Mouse (Mus musculus) neural tube, embryonic 10.5 days (tissue): ENCODE results near the gene Igfbpl1.

Experiments used
- DNase-seq: peaks from one replicate; pipeline ENCODE4 v3.0.0-alpha.2; 2017; ENCODE audit warnings: low spot score; ENCODE audit errors: extremely low spot score

The Igfbpl1 gene

GRCm38 (mm10) chr4:45771173-45771572 lies 55.5 kb downstream of the Igfbpl1 start:
- no peak for DNase-seq

DNA sequence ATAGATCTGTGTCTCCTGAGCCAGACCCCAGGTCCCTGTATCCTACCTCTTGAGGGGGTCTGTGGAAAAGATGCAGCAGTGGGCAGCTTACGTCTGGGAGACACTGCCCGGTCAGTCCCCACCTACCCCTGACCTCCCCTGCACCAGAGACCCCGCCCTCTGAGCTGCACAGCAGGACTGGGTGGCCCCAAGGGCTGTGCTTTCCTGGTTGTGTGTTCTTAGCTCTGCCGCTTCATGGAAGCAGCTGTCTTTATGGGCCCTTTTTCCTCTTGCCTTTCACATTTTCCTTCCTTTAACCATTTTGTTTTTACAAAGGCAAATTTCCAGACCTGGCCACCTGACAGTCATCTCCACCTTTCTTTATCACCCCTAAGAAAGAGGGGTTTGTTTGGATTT lies 56.1 kb downstream of the Igfbpl1 start:
- DNase-seq: no peak

DNA sequence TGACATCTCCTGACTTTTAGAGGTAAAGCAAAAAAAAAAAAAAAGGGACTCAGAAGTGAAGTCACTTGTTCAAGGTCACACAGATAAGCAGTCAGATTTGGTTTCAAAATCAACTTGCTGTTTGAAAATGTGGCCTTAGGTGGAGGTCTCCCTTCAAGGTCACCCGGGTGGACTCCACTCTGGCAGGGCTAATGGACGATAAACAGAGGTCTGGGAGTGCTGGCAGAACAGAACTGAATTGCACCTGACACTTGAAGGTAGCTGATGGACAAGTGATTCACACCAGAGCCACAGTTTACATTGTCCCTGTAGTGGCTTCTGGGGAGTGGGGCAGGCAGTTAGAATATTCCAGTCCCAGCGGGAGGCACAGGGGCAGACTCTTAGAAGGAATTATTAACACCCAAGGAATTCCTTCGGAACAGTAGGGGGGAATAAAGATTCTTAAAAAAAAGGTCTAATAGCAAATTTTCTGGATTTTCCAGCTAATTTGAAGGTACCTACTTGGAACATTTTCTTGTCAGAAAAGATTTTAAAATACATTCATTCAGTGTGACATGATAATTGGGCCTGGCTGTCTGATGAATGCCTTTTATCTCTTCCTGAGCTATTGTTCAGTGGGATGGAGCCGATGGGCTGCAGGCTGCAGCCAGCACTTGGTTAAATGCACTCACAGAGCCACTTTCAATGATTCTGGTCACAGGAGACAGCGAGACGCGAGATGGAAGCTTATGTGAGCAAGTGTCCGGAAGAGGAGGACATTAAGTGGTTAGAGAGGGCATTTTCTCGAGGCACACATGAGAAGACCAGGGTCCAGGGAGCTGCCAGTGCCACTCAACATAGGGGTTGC lies 56.7 kb downstream of the Igfbpl1 start:
- DNase-seq: peak; percentile 41

DNA sequence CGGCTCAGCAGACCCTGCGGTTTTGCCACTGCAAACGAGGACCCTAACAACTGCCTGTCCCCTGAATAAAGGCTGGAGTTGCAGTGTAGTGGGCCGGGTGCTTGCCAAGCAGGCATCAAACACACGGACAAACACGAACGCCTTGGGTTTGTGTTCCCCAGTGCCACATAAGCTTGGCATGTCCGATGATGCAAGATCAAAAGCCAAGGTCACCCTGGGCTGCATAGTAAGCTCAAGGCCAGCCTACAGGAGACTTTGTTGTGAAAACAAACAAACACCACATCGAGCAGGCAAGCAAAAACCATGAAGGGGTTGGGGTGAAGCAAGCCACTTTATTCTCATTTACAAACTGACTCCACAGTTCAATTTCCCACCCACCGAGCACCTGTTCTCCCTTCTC lies 57.6 kb downstream of the Igfbpl1 start:
- no peak for DNase-seq

DNA sequence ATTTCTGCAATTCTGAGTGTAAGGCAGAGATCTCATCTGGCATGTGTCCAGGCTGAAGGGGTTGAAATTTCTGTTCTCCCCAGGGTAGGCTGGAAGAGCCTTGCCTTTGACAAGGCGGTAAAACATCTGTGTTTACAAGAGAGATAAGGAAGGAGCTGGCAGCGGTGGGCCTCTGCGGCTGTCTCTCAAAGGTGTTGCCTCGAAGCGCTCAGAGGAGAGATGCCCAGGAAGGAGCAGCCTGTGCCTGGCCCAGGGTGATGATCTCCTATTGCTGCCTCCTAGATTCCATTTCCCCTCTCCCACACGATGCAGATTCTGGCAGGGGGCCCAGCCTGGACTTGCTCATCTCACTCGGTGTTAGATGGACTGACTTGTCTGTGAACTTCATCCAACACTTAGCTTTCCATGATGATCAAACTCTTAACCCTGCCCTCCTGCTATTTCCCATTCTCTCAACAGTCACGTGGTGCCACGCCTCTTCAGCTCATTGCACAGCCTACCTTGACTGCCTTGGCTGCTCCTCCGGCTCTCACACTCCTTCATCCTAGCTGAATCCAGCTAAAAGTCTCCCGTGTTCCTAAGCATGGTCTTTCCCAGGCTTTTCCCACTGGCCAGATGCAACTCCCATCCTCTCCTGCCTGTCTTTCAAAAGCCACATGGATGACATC lies 58.7 kb downstream of the Igfbpl1 start:
- DNase-seq: no peak

GRCm38 (mm10) chr4:45766774-45767173 lies 59.9 kb downstream of the Igfbpl1 start:
- DNase-seq: no peak

- DNase-seq: peak; percentile 32
Observed at GRCm38 (mm10) chr4:45765565-45766201, 61.0 kb downstream of the Igfbpl1 start.

DNA sequence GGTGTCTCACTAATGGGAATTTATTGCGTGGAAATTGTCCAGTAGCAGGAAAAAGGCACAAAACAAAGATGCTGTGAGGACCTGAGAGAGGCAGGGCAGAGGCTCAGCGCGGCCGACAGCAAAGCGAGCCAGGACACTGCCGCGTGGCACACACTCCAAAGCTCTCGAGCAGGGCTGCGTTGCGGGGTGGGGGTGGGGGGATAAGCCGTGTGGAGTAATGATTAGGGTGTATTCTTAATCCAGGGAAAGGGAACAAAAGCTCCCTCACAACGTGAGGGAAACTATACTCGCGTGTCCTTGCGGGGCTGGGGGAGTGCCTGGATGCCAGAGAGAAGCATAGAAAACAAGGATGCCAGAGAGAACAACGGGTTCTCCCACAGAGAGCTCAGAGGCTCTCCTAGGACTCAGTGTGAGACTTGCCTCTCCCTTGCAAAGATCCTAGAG lies 61.6 kb downstream of the Igfbpl1 start:
- peak; percentile 55 for DNase-seq

- DNase-seq: no peak
Observed at GRCm38 (mm10) chr4:45764141-45764494, 62.6 kb downstream of the Igfbpl1 start.

GRCm38 (mm10) chr4:45763288-45764140 lies 63.2 kb downstream of the Igfbpl1 start:
- peak; percentile 52 for DNase-seq

DNA sequence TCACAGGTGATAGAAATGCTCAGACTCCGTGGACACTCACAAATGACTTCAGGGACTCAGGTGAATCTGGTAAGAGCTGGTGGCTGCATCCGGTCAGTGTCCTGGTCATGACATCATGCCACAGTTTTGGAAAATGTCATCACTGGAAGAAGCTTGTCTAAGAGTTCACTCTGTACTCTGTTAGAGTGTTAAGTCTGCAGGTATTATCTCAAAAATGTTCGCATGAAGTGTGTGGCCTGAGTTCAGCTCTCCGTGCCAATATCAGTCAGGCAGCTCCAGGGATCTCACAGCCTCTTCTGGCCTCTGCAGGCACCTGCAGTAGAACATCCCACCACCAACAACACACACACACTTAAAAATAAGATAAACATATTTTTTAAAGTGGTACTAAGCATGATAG lies 64.1 kb downstream of the Igfbpl1 start:
- DNase-seq: no peak
